Mouse (Mus musculus): ENCODE data around the gene Gm4175. TPM values are rescaled to one million over a fixed set of nuclear protein-coding genes. Genes with fewer than 3 reads are reported as not detected.
"Not testable (repeated sequence)": the region's sequence is repeated elsewhere in the genome, so short reads cannot be mapped to it uniquely, and the experiment has no call there.

The Gm4175 gene
- polyA plus RNA-seq (2015; fragmentation: Nextera tagmentation; extraction: Ambion mirVana) = not detected in 2 replicates

DNA sequence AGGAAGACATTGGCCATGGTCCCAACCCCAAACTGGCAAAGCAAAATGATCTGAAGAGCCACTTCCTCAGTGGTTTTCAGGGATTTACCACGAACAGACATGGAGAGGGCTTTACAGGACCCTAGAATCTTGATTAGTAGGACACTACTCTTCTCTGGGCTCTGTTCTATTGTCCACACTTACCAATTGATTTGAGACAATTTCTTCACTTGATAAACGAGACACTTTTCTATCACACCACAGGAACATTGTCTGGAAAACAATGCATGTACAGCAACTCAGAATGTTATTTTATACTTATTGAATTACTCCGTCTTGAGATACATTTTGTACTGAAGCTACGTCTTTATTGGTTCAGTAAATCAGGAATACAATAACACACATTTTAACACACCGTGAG is at the start of gene Gm4175:
Gm4175 (minus strand) TSS at position 101 of the 400 bp plus-strand sequence.
- not testable (repeated sequence) for H3K9ac ChIP-seq (replicated peaks); H3K4me3 ChIP-seq; H3K4me1 ChIP-seq; H3K4me2 ChIP-seq (replicated peaks); H3K27ac ChIP-seq (replicated peaks); ATAC-seq (replicated peaks); H3K27me3 ChIP-seq; H3K36me3 ChIP-seq; H3K9me3 ChIP-seq
- no CpG with 5 or more reads among the region's 5 CpGs for WGBS

DNA sequence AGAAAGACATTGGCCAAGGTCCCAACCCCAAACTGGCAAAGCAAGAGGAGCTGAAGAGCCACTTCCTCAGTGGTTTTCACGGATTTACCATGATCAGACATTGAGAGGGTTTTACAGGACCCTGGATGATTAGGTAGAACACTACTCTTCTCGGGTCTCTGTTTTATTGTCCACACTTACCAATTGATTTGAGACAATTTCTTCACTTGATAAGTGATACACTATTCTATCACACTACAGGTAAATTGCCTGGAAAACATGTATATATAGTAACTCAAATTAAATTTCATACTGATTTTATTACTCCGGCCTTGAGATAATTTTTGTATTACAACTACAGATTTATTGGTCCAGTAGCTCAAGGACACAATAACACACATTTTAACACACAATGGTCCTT is 35.4 kb upstream of the Gm4175 start, which contains the start of gene Gm4177:
Gm4177 (minus strand) TSS at position 101 of the 400 bp plus-strand sequence.
- not testable (repeated sequence) for H3K9me3 ChIP-seq; H3K27me3 ChIP-seq; H3K27ac ChIP-seq (replicated peaks); ATAC-seq (replicated peaks); H3K4me2 ChIP-seq (replicated peaks); H3K4me1 ChIP-seq; H3K36me3 ChIP-seq; H3K4me3 ChIP-seq; H3K9ac ChIP-seq (replicated peaks)
- WGBS = no CpG with 5 or more reads among the region's 3 CpGs

Other genes with a start within 250 kb of the Gm4175 start
- not detected in 2 replicates for gene Vmn1r130, start 249.7 kb downstream of the Gm4175 start, polyA plus RNA-seq (2015; fragmentation: Nextera tagmentation; extraction: Ambion mirVana)
- not detected in 2 replicates for gene Vmn1r131, start 215.4 kb downstream of the Gm4175 start, polyA plus RNA-seq (2015; fragmentation: Nextera tagmentation; extraction: Ambion mirVana)
- gene Vmn1r132, start 147.4 kb downstream of the Gm4175 start, polyA plus RNA-seq (2015; fragmentation: Nextera tagmentation; extraction: Ambion mirVana) = not detected in 2 replicates
- gene Gm4177, start 35.3 kb upstream of the Gm4175 start, polyA plus RNA-seq (2015; fragmentation: Nextera tagmentation; extraction: Ambion mirVana) = not detected in 2 replicates
- gene Vmn1r135, start 70.9 kb upstream of the Gm4175 start, polyA plus RNA-seq (2015; fragmentation: Nextera tagmentation; extraction: Ambion mirVana) = not detected in 2 replicates
- gene Gm5725, start 82.8 kb upstream of the Gm4175 start, polyA plus RNA-seq (2015; fragmentation: Nextera tagmentation; extraction: Ambion mirVana) = not detected in 2 replicates
- not detected in 2 replicates for gene Gm5891, start 159.8 kb upstream of the Gm4175 start, polyA plus RNA-seq (2015; fragmentation: Nextera tagmentation; extraction: Ambion mirVana)
- gene Vmn1r137, start 233.1 kb upstream of the Gm4175 start, polyA plus RNA-seq (2015; fragmentation: Nextera tagmentation; extraction: Ambion mirVana) = not detected in 2 replicates

Data from forebrain, embryonic 15.5 days (tissue).